Mouse (Mus musculus) hindbrain, embryonic 11.5 days (tissue): ENCODE data around the gene Cdk15. TPM values are rescaled to one million over a fixed set of nuclear protein-coding genes. Genes with fewer than 3 reads are reported as not detected.

Experiments
- ATAC-seq: fragments of 200-750 bp; cut with Nextera tagmentation; 2 replicates; pipeline ENCODE4 v1.8.0; 2017; ENCODE audit warnings: mild to moderate bottlenecking, moderate TSS enrichment, moderate library complexity; ENCODE audit not compliant: low FRiP score
- DNase-seq: peaks from one replicate; pipeline ENCODE4 v3.0.0-alpha.2; 2015; ENCODE audit warnings: low spot score
- H3K27ac ChIP-seq: fragments of 300-500 bp; sonication (generic); 2 replicates; pipeline ENCODE4 v1.5.1; 2014; ENCODE audit warnings: mild to moderate bottlenecking, low read depth, low read length
- H3K27me3 ChIP-seq: fragments of 300-500 bp; sonication (generic); 2 replicates; pipeline ENCODE4 v1.6.1; 2014; ENCODE audit warnings: mild to moderate bottlenecking, low read length, moderate library complexity, mixed read lengths; ENCODE audit not compliant: control insufficient read depth, insufficient read depth
- H3K36me3 ChIP-seq: fragments of 300-500 bp; sonication (generic); 2 replicates; pipeline ENCODE4 v1.6.1; 2014; ENCODE audit warnings: mild to moderate bottlenecking, low read length, moderate library complexity, mixed read lengths; ENCODE audit not compliant: control insufficient read depth, insufficient read depth
- H3K4me1 ChIP-seq: fragments of 300-500 bp; sonication (generic); replicated peaks from 2 replicates; pipeline ENCODE4 v1.6.1; 2014; ENCODE audit warnings: low read length, mixed read lengths; ENCODE audit not compliant: control insufficient read depth, insufficient read depth
- H3K4me2 ChIP-seq: fragments of 300-500 bp; sonication (generic); replicated peaks from 2 replicates; pipeline ENCODE4 v1.6.1; 2014; ENCODE audit warnings: mild to moderate bottlenecking, low read depth, low read length
- H3K4me3 ChIP-seq: fragments of 300-500 bp; sonication (generic); 2 replicates; pipeline ENCODE4 v1.5.1; 2014; ENCODE audit warnings: low read depth, low read length
- H3K9ac ChIP-seq: fragments of 300-500 bp; sonication (generic); 2 replicates; pipeline ENCODE4 v1.6.1; 2014; ENCODE audit warnings: low read depth, low read length
- H3K9me3 ChIP-seq: fragments of 300-500 bp; sonication (generic); 2 replicates; pipeline ENCODE4 v1.6.1; 2016; ENCODE audit warnings: low read length; ENCODE audit not compliant: control insufficient read depth
- WGBS: fragments of 180-500 bp; shearing (Covaris S2); extraction: QIAGEN DNeasy Blood & Tissue Kit; methylation state at CpG from one replicate; pipeline ENCODE4 v1.1.7; 2014; 5-methylcytosine and 5-hydroxymethylcytosine counted together
- polyA plus RNA-seq: library from polyadenylated mRNA; unstranded; fragments of >200 nt; fragmentation: Nextera tagmentation; extraction: Ambion mirVana; gene quantifications from 2 replicates; pipeline ENCODE4 v1.2.1, GENCODE M21; 2014

Gene Cdk15
- polyA plus RNA-seq, 1 experiment from 2014 or later = 1.8 TPM

- DNase-seq (no peak), ATAC-seq (no peak)
- Histone ChIP-seq H3K9me3 (no peaks in the 10 kb centered on the region), H3K4me1 (peaks cover 9% of the 10 kb centered on the region), H3K27ac (no peak overlapping the region), H3K9ac (no peak overlapping the region), H3K27me3 (no peaks in the 10 kb centered on the region), H3K36me3 (no peaks in the 10 kb centered on the region), H3K4me3 (no peak overlapping the region), H3K4me2 (no peak overlapping the region)
- 57% methylated on average over 5 of the region's 5 CpGs for WGBS
Measured at GRCm38 (mm10) chr1:59333386-59333759, 76.7 kb downstream of the Cdk15 start.

- Histone ChIP-seq H3K4me2 (no peak overlapping the region), H3K9ac (no peak overlapping the region), H3K27me3 (no peaks in the 10 kb centered on the region), H3K27ac (no peak overlapping the region), H3K4me1 (peaks cover 9% of the 10 kb centered on the region), H3K36me3 (no peaks in the 10 kb centered on the region), H3K4me3 (no peak overlapping the region), H3K9me3 (no peaks in the 10 kb centered on the region)
- peak; percentile 18 for DNase-seq
- WGBS = 35% methylated on average over 10 of the region's 10 CpGs
- ATAC-seq = no peak
Measured at GRCm38 (mm10) chr1:59333860-59334561, 77.3 kb downstream of the Cdk15 start.

GRCm38 (mm10) chr1:59334562-59334890 is 77.8 kb downstream of the Cdk15 start:
- H3K9me3 ChIP-seq = no peaks in the 10 kb centered on the region
- no peak overlapping the region for H3K27ac ChIP-seq
- H3K4me1 ChIP-seq = peaks cover 9% of the 10 kb centered on the region
- ATAC-seq (no peak), DNase-seq (no peak)
- H3K4me2 ChIP-seq = no peak overlapping the region
- H3K4me3 ChIP-seq = no peak overlapping the region
- no peaks in the 10 kb centered on the region for H3K27me3 ChIP-seq
- H3K36me3 ChIP-seq = no peaks in the 10 kb centered on the region
- WGBS = 62% methylated on average over 4 of the region's 4 CpGs
- no peak overlapping the region for H3K9ac ChIP-seq

GRCm38 (mm10) chr1:59336256-59336655 is 79.5 kb downstream of the Cdk15 start:
- Histone ChIP-seq H3K9ac (no peak overlapping the region), H3K36me3 (no peaks in the 10 kb centered on the region), H3K9me3 (no peaks in the 10 kb centered on the region), H3K27me3 (no peaks in the 10 kb centered on the region), H3K4me2 (no peak overlapping the region), H3K4me3 (no peak overlapping the region), H3K27ac (no peak overlapping the region), H3K4me1 (peaks cover 7% of the 10 kb centered on the region)
- DNase-seq = no peak
- ATAC-seq = no peak
- whole genome bisulfite sequencing = 84% methylated on average over 1 of the region's 1 CpGs

GRCm38 (mm10) chr1:59340814-59341588 is 84.3 kb downstream of the Cdk15 start:
- DNase-seq (peak; percentile 51), ATAC-seq (no peak; the same call in 1 of the 2 replicates)
- Histone ChIP-seq H3K4me1 (no peaks in the 10 kb centered on the region), H3K4me2 (peak overlapping the region; percentile 14; the same call in 1 of the 2 replicates), H3K27me3 (no peaks in the 10 kb centered on the region), H3K9ac (no peak overlapping the region; the same call in 1 of the 2 replicates), H3K4me3 (no peak overlapping the region), H3K27ac (no peak overlapping the region), H3K9me3 (no peaks in the 10 kb centered on the region), H3K36me3 (no peaks in the 10 kb centered on the region)
- WGBS = 8% methylated on average over 16 of the region's 16 CpGs

GRCm38 (mm10) chr1:59341697-59342096 is 85.0 kb downstream of the Cdk15 start:
- no peak overlapping the region for H3K4me3 ChIP-seq
- 27% methylated on average over 3 of the region's 3 CpGs for WGBS
- no peak overlapping the region for H3K4me2 ChIP-seq
- H3K9me3 ChIP-seq = no peaks in the 10 kb centered on the region
- no peak overlapping the region for H3K27ac ChIP-seq
- DNase-seq (no peak), ATAC-seq (no peak)
- no peaks in the 10 kb centered on the region for H3K36me3 ChIP-seq
- H3K9ac ChIP-seq = no peak overlapping the region
- H3K27me3 ChIP-seq = no peaks in the 10 kb centered on the region
- H3K4me1 ChIP-seq = no peaks in the 10 kb centered on the region

- H3K36me3 ChIP-seq = no peaks in the 10 kb centered on the region
- WGBS = 54% methylated on average over 6 of the region's 6 CpGs
- H3K27me3 ChIP-seq = no peaks in the 10 kb centered on the region
- H3K27ac ChIP-seq = no peak overlapping the region
- H3K9me3 ChIP-seq = no peaks in the 10 kb centered on the region
- ATAC-seq (no peak), DNase-seq (peak; percentile 6)
- no peak overlapping the region for H3K9ac ChIP-seq
- H3K4me1 ChIP-seq = no peaks in the 10 kb centered on the region
- no peak overlapping the region for H3K4me3 ChIP-seq
- no peak overlapping the region for H3K4me2 ChIP-seq
Measured at GRCm38 (mm10) chr1:59342146-59342545, 85.4 kb downstream of the Cdk15 start.

GRCm38 (mm10) chr1:59352706-59353105 is 96.0 kb downstream of the Cdk15 start:
- Histone ChIP-seq H3K4me2 (no peak overlapping the region), H3K27me3 (no peaks in the 10 kb centered on the region), H3K27ac (no peak overlapping the region), H3K9ac (no peak overlapping the region), H3K36me3 (no peaks in the 10 kb centered on the region), H3K9me3 (no peaks in the 10 kb centered on the region), H3K4me1 (no peaks in the 10 kb centered on the region), H3K4me3 (no peak overlapping the region)
- ATAC-seq = no peak
- 86% methylated on average over 4 of the region's 4 CpGs for WGBS
- no peak for DNase-seq

GRCm38 (mm10) chr1:59355440-59355839 is 98.7 kb downstream of the Cdk15 start:
- Histone ChIP-seq H3K27ac (no peak overlapping the region), H3K9me3 (no peaks in the 10 kb centered on the region), H3K36me3 (no peaks in the 10 kb centered on the region), H3K27me3 (no peaks in the 10 kb centered on the region), H3K4me2 (no peak overlapping the region), H3K4me1 (no peaks in the 10 kb centered on the region), H3K4me3 (no peak overlapping the region), H3K9ac (no peak overlapping the region)
- ATAC-seq = no peak
- no peak for DNase-seq
- 91% methylated on average over 9 of the region's 9 CpGs for WGBS
